Mouse (Mus musculus): ENCODE measurements around the gene Pi16.

Gene Pi16

GRCm38 (mm10) chr17:29304376-29305057, 13.0 kb upstream of the Pi16 start:
- DNase-seq (ENCODE audit: low spot score), result no peak

DNA sequence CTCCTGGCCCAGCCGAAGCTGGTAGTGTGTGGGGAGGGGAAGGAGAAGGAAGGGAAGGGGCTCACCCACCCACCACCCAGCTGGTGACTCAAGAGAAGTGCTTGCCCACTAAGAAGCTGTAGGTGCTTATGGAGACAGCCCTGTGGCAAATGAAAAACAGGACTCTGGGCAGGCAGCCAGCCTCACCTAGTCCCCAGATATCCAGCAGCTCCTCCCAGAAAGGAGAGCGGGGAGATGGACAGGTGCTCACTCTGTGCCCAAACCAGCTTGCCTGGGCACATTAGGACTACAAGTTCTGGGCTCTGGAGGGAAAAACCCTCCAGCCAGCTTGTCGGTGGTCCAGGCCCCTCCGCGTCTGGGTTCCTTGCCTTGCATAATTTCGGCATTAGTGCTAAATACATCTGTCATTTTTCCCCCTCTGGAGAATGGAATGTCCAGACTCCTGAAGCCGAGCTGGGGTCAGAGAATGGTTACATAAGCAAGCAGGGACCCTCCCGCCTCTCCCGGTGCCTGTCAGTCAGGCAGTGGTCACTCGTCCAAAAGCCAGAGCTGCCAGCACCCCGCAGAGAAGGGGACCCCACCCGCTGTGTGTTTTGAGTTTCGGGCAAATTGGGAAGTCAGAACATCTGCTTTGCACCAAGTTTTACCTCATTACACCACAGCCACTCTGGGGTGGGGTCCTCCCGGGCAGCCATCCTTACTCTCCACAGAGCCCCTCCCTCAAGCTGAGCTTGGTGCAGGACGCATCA, 12.2 kb upstream of the Pi16 start:
- no peak for DNase-seq (ENCODE audit: low spot score)

DNA sequence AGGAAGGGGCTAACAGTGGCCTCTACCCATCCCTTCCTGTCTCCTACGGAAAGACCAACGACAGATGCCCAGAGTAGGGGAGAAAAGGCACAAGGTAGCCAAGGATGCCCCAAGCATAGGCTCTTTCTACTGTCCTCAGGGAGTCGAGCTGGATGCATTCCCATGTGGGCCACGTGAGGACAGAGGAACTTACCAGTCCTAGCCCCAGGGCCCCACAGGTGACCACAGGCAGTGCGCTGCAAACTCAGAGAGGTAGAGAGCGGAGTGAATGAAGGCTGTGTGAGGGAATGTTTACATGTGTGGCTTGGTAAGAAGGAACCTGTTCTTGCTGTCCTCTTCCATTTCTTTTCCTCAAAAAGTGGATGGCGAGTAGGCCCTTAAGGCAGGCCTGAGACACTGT, 11.6 kb upstream of the Pi16 start:
- no peak for DNase-seq (ENCODE audit: low spot score)

- DNase-seq (ENCODE audit: low spot score), result no peak
Measured at GRCm38 (mm10) chr17:29310056-29310623, 7.3 kb upstream of the Pi16 start.

DNA sequence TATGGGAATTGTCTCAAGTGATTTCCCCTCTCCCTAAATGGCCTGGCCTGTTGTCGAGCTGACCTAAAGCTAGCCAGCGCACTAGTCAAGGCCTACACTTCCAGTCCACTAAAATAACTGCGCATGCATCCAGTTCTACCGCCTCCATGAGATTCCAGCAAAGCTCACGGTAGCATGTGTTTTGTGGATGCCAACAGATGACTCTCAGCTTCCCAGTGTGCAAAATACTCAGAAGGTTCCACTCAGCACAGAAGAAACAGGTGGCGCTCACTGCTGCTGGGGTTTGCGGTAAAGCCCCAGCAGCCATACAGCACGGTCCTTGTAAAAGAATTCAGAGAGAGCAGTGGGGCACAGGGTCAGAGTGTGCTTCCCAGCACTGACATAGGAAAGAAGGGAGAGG, 5.9 kb upstream of the Pi16 start:
- DNase-seq (ENCODE audit: low spot score), result no peak

GRCm38 (mm10) chr17:29312082-29312481, 5.4 kb upstream of the Pi16 start:
- no peak for DNase-seq (ENCODE audit: low spot score)

GRCm38 (mm10) chr17:29313300-29313699, 4.2 kb upstream of the Pi16 start:
- DNase-seq (ENCODE audit: low spot score), result no peak

GRCm38 (mm10) chr17:29315672-29316465, 1.6 kb upstream of the Pi16 start:
- no peak for DNase-seq (ENCODE audit: low spot score)

GRCm38 (mm10) chr17:29316891-29317290, 589 bp upstream of the Pi16 start:
- DNase-seq (ENCODE audit: low spot score), result no peak

- no peak for DNase-seq (ENCODE audit: low spot score)
Measured at GRCm38 (mm10) chr17:29318731-29319250, 1.3 kb downstream of the Pi16 start.

DNA sequence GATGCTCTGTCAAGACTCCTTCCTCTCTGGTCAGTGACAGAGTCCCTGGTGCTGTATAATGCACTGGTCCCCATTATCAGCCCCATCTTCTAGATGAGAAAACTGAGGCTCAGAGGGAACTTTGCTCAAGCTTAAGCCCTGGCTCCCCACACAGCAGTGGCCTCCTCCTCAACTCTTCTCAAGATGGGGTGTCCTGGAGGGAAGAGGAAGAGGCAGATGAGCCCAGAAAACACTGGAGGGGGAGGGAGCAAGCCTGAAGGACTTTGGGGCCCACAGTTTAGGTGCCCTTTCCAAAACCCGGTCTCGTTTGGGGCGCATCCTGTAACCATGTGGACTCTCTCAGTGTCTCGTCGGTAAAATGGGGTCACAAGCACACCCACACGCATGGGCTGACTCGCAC, 2.0 kb downstream of the Pi16 start:
- no peak for DNase-seq (ENCODE audit: low spot score)

DNA sequence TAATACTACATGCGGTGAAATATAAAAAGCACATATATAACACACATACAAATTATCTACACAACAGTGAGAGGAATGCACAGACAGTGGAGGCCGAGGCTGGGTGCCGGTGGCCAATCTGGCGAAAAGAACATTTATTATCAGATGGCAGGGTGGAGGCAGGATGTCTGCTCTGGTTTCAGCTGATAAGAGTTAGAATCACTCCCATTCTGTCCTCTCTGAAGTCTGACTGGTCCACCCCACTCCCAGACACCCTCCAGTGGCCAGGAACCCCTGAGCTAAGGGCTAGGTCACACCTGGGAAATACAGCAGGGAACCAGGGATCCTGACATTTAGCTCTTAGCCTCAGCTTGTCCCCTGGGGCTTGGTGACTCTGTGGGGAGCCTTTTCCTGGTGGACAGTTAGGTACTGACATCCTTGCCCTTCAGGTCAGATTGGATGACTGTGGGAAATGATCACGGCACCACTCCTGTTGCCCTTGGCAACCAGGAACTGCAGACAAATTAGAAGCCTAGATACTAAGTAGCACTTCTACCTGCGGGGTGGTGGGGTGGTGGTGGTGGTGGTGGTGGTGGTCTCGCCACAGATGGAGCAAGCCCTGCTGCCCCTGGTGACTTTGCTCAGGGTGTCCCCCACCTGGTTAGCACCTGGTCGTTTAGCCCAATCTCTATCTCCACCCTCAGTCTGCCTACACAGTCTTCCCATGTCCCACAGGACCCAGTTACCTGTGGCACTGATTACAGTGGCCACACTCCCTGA, 2.6 kb downstream of the Pi16 start:
- DNase-seq (ENCODE audit: low spot score), result no peak

GRCm38 (mm10) chr17:29321765-29322602, 4.5 kb downstream of the Pi16 start:
- no peak for DNase-seq (ENCODE audit: low spot score)

DNA sequence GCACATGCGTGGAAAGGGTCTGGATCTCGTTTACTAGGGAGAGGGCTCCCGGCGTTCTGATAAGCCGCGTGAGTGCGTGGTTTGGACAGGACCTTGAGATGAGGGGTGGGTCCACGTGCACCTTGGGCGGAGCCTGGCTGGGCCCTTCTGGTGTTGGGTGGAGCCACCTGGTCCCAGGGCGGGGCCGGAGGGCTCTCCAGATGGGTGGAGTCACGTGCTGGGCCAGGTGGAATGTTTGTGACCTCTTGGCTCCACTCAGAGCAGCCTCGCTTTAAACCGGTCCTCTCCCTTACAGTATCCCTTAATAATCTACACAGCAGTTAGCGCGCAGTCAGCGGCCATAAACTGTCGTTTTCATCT, 5.1 kb downstream of the Pi16 start:
- no peak for DNase-seq (ENCODE audit: low spot score)

DNA sequence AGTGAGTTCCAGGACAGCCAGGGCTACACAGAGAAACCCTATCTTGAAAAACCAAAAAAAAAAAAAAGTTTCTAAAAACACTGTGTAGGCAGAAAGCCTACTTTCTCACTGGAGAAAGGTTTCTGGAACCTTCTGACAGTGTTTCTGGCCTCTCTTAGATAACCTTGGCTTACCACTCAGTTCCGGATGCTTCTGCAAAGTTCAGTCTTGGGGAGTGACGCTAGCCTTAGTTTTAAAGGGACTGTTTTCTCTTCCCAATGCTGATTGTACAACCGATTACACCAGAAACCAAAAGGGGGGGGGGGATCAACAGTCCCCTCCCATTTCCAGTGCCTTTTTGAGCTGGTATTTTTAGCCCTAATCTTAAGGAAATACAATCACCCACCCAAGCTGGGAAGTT, 6.1 kb downstream of the Pi16 start:
- DNase-seq (ENCODE audit: low spot score), result no peak

DNA sequence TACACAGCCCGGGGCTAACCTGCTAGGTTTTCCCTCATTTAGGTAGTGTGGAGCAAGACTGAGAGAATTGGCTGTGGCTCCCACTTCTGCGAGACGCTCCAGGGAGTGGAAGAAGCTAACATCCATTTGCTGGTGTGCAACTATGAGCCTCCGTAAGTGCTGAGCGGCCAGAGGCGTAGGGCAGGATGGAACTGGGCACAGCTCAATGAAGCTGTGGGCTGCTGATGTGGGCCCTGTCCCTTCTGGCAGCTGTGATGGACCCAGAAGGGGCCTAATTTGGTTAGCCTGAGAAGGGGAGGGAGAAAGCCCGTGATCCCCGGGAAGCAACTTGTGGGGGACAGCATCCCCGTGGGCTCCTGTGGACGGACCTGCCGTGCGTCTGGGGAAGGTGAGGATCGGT, 8.4 kb downstream of the Pi16 start:
- no peak for DNase-seq (ENCODE audit: low spot score)

- no peak for DNase-seq (ENCODE audit: low spot score)
Measured at GRCm38 (mm10) chr17:29326531-29327529, 9.3 kb downstream of the Pi16 start.

GRCm38 (mm10) chr17:29327691-29328090, 10.2 kb downstream of the Pi16 start:
- DNase-seq (ENCODE audit: low spot score), result no peak

DNA sequence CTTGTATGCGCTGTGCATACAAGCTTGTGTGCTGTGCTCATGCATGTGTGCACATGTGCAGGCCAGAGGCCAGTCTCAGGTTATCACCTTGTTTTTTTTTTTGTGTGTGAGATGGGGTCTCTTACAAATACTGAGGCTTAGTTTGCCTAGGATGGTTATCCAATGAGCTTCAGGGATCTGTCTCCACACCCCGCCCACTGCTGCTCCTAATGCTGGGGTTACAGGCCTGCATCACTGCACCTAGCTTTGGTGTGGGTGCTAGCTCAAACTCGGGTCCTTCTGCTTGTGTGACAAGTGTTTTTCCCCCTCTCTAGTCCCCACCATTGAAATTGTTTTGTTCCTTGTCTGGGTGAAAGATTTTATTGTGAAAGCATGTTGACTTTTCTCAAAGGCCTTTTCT, 12.7 kb downstream of the Pi16 start:
- DNase-seq (ENCODE audit: low spot score), result no peak
